Mouse (Mus musculus): Measurements from ENCODE around the gene Spp1. TPM values are rescaled to one million over a fixed set of nuclear protein-coding genes. Genes with fewer than 3 reads are reported as not detected.

Gene Spp1
- 6.6 and 7.4 TPM in 2 replicates for polyA plus RNA-seq (2014; fragmentation: Nextera tagmentation; extraction: Ambion mirVana)

- no peak for TF ChIP-seq CTCF (IDR thresholded peaks at IDR 0.05; ENCODE audit: low read depth)
- no peak for ATAC-seq (ENCODE audit: insufficient read depth)
Observed at GRCm38 (mm10) chr5:104434835-104435301, at the start of gene Spp1. Gene Spp1, plus strand, starts transcription at chr5:104435118.

GRCm38 (mm10) chr5:104385521-104385920, 49.4 kb upstream of the Spp1 start:
- no peaks in the 10 kb centered on the region for H3K27me3 ChIP-seq (ENCODE audit: insufficient read depth, low read length)
- no peak for TF ChIP-seq CTCF (IDR thresholded peaks at IDR 0.05; ENCODE audit: low read depth)
- H3K4me1 ChIP-seq (ENCODE audit: insufficient read depth) = no peaks in the 10 kb centered on the region
- H3K9me3 ChIP-seq (ENCODE audit: low read depth, low read length) = no peaks in the 10 kb centered on the region
- WGBS = 92% methylated on average over 16 of the region's 16 CpGs
- DNase-seq (no peak), ATAC-seq (ENCODE audit: insufficient read depth) (no peak)
- H3K4me3 ChIP-seq (ENCODE audit: low read depth, low read length) = no peak overlapping the region
- H3K9ac ChIP-seq = no peak overlapping the region
- no peak overlapping the region for H3K4me2 ChIP-seq
- H3K36me3 ChIP-seq (ENCODE audit: insufficient read depth) = no peaks in the 10 kb centered on the region
- no peak overlapping the region for H3K27ac ChIP-seq (ENCODE audit: low read depth)

More at GRCm38 (mm10) chr5:104434835-104435301, at the start of gene Spp1:
- H3K4me3 ChIP-seq (ENCODE audit: low read depth, low read length) = no peak within 1 kb of the TSS
- no peaks in the 10 kb centered on the region for H3K4me1 ChIP-seq (ENCODE audit: insufficient read depth)
- no peaks in the 10 kb centered on the region for H3K9me3 ChIP-seq (ENCODE audit: low read depth, low read length)
- WGBS = 50% methylated on average over 7 of the region's 7 CpGs
- no peaks in the 10 kb centered on the region for H3K27me3 ChIP-seq (ENCODE audit: insufficient read depth, low read length)
- H3K9ac ChIP-seq = no peak within 1 kb of the TSS
- no peak for DNase-seq
- H3K4me2 ChIP-seq = no peak within 1 kb of the TSS
- no peaks in the 10 kb centered on the region for H3K36me3 ChIP-seq (ENCODE audit: insufficient read depth)
- H3K27ac ChIP-seq (ENCODE audit: low read depth) = no peak within 1 kb of the TSS

- no peaks in the 10 kb centered on the region for H3K36me3 ChIP-seq (ENCODE audit: insufficient read depth)
- H3K27ac ChIP-seq (ENCODE audit: low read depth) = no peak overlapping the region
- no peaks in the 10 kb centered on the region for H3K4me1 ChIP-seq (ENCODE audit: insufficient read depth)
- TF ChIP-seq CTCF (IDR thresholded peaks at IDR 0.05; ENCODE audit: low read depth) = no peak
- peak; percentile 77 for DNase-seq
- no peak overlapping the region for H3K9ac ChIP-seq
- no peak for ATAC-seq (ENCODE audit: insufficient read depth)
- 49% methylated on average over 5 of the region's 5 CpGs for WGBS
- H3K9me3 ChIP-seq (ENCODE audit: low read depth, low read length) = no peaks in the 10 kb centered on the region
- no peaks in the 10 kb centered on the region for H3K27me3 ChIP-seq (ENCODE audit: insufficient read depth, low read length)
- H3K4me2 ChIP-seq = no peak overlapping the region
- no peak overlapping the region for H3K4me3 ChIP-seq (ENCODE audit: low read depth, low read length)
Observed at GRCm38 (mm10) chr5:104386908-104387307, 48.0 kb upstream of the Spp1 start.

- Histone ChIP-seq H3K4me3 (ENCODE audit: low read depth, low read length) (no peak overlapping the region), H3K36me3 (ENCODE audit: insufficient read depth) (no peaks in the 10 kb centered on the region), H3K9ac (no peak overlapping the region), H3K27ac (ENCODE audit: low read depth) (no peak overlapping the region), H3K4me1 (ENCODE audit: insufficient read depth) (no peaks in the 10 kb centered on the region), H3K4me2 (no peak overlapping the region), H3K27me3 (ENCODE audit: insufficient read depth, low read length) (no peaks in the 10 kb centered on the region), H3K9me3 (ENCODE audit: low read depth, low read length) (no peaks in the 10 kb centered on the region)
- 79% methylated on average over 2 of the region's 2 CpGs for WGBS
- ATAC-seq (ENCODE audit: insufficient read depth) = no peak
- no peak for TF ChIP-seq CTCF (IDR thresholded peaks at IDR 0.05; ENCODE audit: low read depth)
- DNase-seq = no peak
Observed at GRCm38 (mm10) chr5:104390962-104391361, 44.0 kb upstream of the Spp1 start.

- 73% methylated on average over 5 of the region's 5 CpGs for WGBS
Observed at GRCm38 (mm10) chr5:104392784-104393183, 42.1 kb upstream of the Spp1 start.

GRCm38 (mm10) chr5:104396286-104396685, 38.6 kb upstream of the Spp1 start:
- Histone ChIP-seq H3K36me3 (ENCODE audit: insufficient read depth) (no peaks in the 10 kb centered on the region), H3K27me3 (ENCODE audit: insufficient read depth, low read length) (no peaks in the 10 kb centered on the region), H3K27ac (ENCODE audit: low read depth) (no peak overlapping the region), H3K4me1 (ENCODE audit: insufficient read depth) (no peaks in the 10 kb centered on the region), H3K4me3 (ENCODE audit: low read depth, low read length) (no peak overlapping the region), H3K9me3 (ENCODE audit: low read depth, low read length) (no peaks in the 10 kb centered on the region), H3K9ac (no peak overlapping the region), H3K4me2 (no peak overlapping the region)
- DNase-seq (no peak), ATAC-seq (ENCODE audit: insufficient read depth) (no peak)
- no peak for TF ChIP-seq CTCF (IDR thresholded peaks at IDR 0.05; ENCODE audit: low read depth)
- 75% methylated on average over 6 of the region's 6 CpGs for WGBS

More at GRCm38 (mm10) chr5:104392784-104393183, 42.1 kb upstream of the Spp1 start:
- Histone ChIP-seq H3K9ac (no peak overlapping the region), H3K27ac (ENCODE audit: low read depth) (no peak overlapping the region), H3K9me3 (ENCODE audit: low read depth, low read length) (no peaks in the 10 kb centered on the region), H3K27me3 (ENCODE audit: insufficient read depth, low read length) (no peaks in the 10 kb centered on the region), H3K4me1 (ENCODE audit: insufficient read depth) (no peaks in the 10 kb centered on the region), H3K4me2 (no peak overlapping the region), H3K4me3 (ENCODE audit: low read depth, low read length) (no peak overlapping the region), H3K36me3 (ENCODE audit: insufficient read depth) (no peaks in the 10 kb centered on the region)
- ATAC-seq (ENCODE audit: insufficient read depth) (no peak), DNase-seq (no peak)
- no peak for TF ChIP-seq CTCF (IDR thresholded peaks at IDR 0.05; ENCODE audit: low read depth)

- no peak for DNase-seq
- WGBS = 59% methylated on average over 1 of the region's 1 CpGs
- no peak for ATAC-seq (ENCODE audit: insufficient read depth)
- H3K9ac ChIP-seq = no peak overlapping the region
- no peak overlapping the region for H3K27ac ChIP-seq (ENCODE audit: low read depth)
- H3K4me1 ChIP-seq (ENCODE audit: insufficient read depth) = no peaks in the 10 kb centered on the region
- TF ChIP-seq CTCF (IDR thresholded peaks at IDR 0.05; ENCODE audit: low read depth) = no peak
- no peaks in the 10 kb centered on the region for H3K27me3 ChIP-seq (ENCODE audit: insufficient read depth, low read length)
- H3K36me3 ChIP-seq (ENCODE audit: insufficient read depth) = no peaks in the 10 kb centered on the region
- H3K4me3 ChIP-seq (ENCODE audit: low read depth, low read length) = no peak overlapping the region
- H3K9me3 ChIP-seq (ENCODE audit: low read depth, low read length) = no peaks in the 10 kb centered on the region
- no peak overlapping the region for H3K4me2 ChIP-seq
Observed at GRCm38 (mm10) chr5:104398001-104398400, 36.9 kb upstream of the Spp1 start.

Measured in lung, embryonic 14.5 days (tissue).